Mouse (Mus musculus): ENCODE results near the gene Astn2. TPM values are rescaled to one million over a fixed set of nuclear protein-coding genes. Genes with fewer than 3 reads are reported as not detected.

Gene Astn2
- polyA plus RNA-seq, 1 experiment: not detected

- TF ChIP-seq POLR2A (IDR thresholded peaks at IDR 0.05; ENCODE audit: insufficient read depth, low read depth, low read length) (no peak), CTCF (IDR thresholded peaks at IDR 0.05; ENCODE audit: insufficient read depth, low read depth, low read length) (no peak)
- H3K27ac ChIP-seq (ENCODE audit: insufficient read depth, low read depth, low read length): no peak overlapping the region
- H3K4me1 ChIP-seq (ENCODE audit: control insufficient read depth, insufficient read depth, low read length): no peaks in the 10 kb centered on the region
- whole genome bisulfite sequencing: 21% methylated on average over 1 of the region's 1 CpGs
- H3K4me3 ChIP-seq (ENCODE audit: insufficient read depth, low read depth, low read length): no peak overlapping the region
Observed at GRCm38 (mm10) chr4:65333718-65334117, 1070.7 kb downstream of the Astn2 start.
